Mouse (Mus musculus): ENCODE measurements around the gene Stambp. TPM values are rescaled to one million over a fixed set of nuclear protein-coding genes. Genes with fewer than 3 reads are reported as not detected.

Stambp gene
- polyA plus RNA-seq, 1 experiment from 2014 or later: 23.3 TPM

GRCm38 (mm10) chr6:83568901-83569862, 3.3 kb downstream of the Stambp start:
- ATAC-seq (ENCODE audit: borderline replicate concordance, extremely low read depth, low FRiP score, low TSS enrichment): no peak
- Histone ChIP-seq H3K4me2 (no peak overlapping the region), H3K27ac (no peak overlapping the region), H3K4me1 (peaks cover 10% of the 10 kb centered on the region), H3K36me3 (no peaks in the 10 kb centered on the region), H3K27me3 (peaks cover 3% of the 10 kb centered on the region; the same call in 1 of the 2 replicates), H3K9ac (no peak overlapping the region), H3K9me3 (no peaks in the 10 kb centered on the region), H3K4me3 (no peak overlapping the region)
- WGBS: 55% methylated on average over 20 of the region's 20 CpGs

GRCm38 (mm10) chr6:83555972-83556371, 16.6 kb downstream of the Stambp start:
- Histone ChIP-seq H3K27ac (no peak overlapping the region), H3K4me2 (no peak overlapping the region), H3K36me3 (peaks cover 12% of the 10 kb centered on the region), H3K27me3 (no peaks in the 10 kb centered on the region), H3K9me3 (no peaks in the 10 kb centered on the region), H3K4me1 (no peaks in the 10 kb centered on the region), H3K4me3 (no peak overlapping the region), H3K9ac (no peak overlapping the region)
- ATAC-seq (ENCODE audit: borderline replicate concordance, extremely low read depth, low FRiP score, low TSS enrichment): no peak
- WGBS: 65% methylated on average over 6 of the region's 6 CpGs

GRCm38 (mm10) chr6:83548346-83548745, 24.2 kb downstream of the Stambp start:
- no peak overlapping the region for H3K4me3 ChIP-seq
- H3K4me1 ChIP-seq: no peaks in the 10 kb centered on the region
- no peaks in the 10 kb centered on the region for H3K9me3 ChIP-seq
- peaks cover 15% of the 10 kb centered on the region for H3K36me3 ChIP-seq
- no peak overlapping the region for H3K9ac ChIP-seq
- no peak overlapping the region for H3K4me2 ChIP-seq
- 38% methylated on average over 5 of the region's 5 CpGs for WGBS
- no peaks in the 10 kb centered on the region for H3K27me3 ChIP-seq
- no peak for ATAC-seq (ENCODE audit: borderline replicate concordance, extremely low read depth, low FRiP score, low TSS enrichment)
- H3K27ac ChIP-seq: no peak overlapping the region

- Histone ChIP-seq H3K27me3 (no peaks in the 10 kb centered on the region), H3K9ac (no peak overlapping the region), H3K36me3 (peaks cover 12% of the 10 kb centered on the region), H3K4me1 (peaks cover 9% of the 10 kb centered on the region), H3K4me2 (no peak overlapping the region), H3K27ac (no peak overlapping the region), H3K9me3 (no peaks in the 10 kb centered on the region), H3K4me3 (no peak overlapping the region)
- ATAC-seq (ENCODE audit: borderline replicate concordance, extremely low read depth, low FRiP score, low TSS enrichment): no peak
- 81% methylated on average over 3 of the region's 3 CpGs for WGBS
Measured at GRCm38 (mm10) chr6:83545778-83546177, 26.8 kb downstream of the Stambp start.

- H3K27me3 ChIP-seq: no peaks in the 10 kb centered on the region
- peaks cover 7% of the 10 kb centered on the region; the same call in 1 of the 2 replicates for H3K36me3 ChIP-seq
- H3K4me3 ChIP-seq: no peak overlapping the region
- H3K27ac ChIP-seq: peak overlapping the region; percentile 86
- H3K4me2 ChIP-seq: no peak overlapping the region
- WGBS: 56% methylated on average over 11 of the region's 11 CpGs
- H3K9ac ChIP-seq: no peak overlapping the region
- ATAC-seq (ENCODE audit: borderline replicate concordance, extremely low read depth, low FRiP score, low TSS enrichment): peak; percentile 64; the same call in 1 of the 2 replicates
- H3K4me1 ChIP-seq: peaks cover 16% of the 10 kb centered on the region
- H3K9me3 ChIP-seq: no peaks in the 10 kb centered on the region
Measured at GRCm38 (mm10) chr6:83541756-83542456, 30.6 kb downstream of the Stambp start.

- WGBS: 25% methylated on average over 4 of the region's 4 CpGs
- H3K4me1 ChIP-seq: peaks cover 21% of the 10 kb centered on the region
- no peaks in the 10 kb centered on the region for H3K9me3 ChIP-seq
- 0 out of 2 replicates have a peak, but pooled peaks have one; percentile 16 for ATAC-seq (ENCODE audit: borderline replicate concordance, extremely low read depth, low FRiP score, low TSS enrichment)
- peak overlapping the region; percentile 69 for H3K27ac ChIP-seq
- H3K36me3 ChIP-seq: peaks cover 7% of the 10 kb centered on the region; the same call in 1 of the 2 replicates
- no peak overlapping the region for H3K4me3 ChIP-seq
- H3K4me2 ChIP-seq: no peak overlapping the region
- H3K27me3 ChIP-seq: no peaks in the 10 kb centered on the region
- H3K9ac ChIP-seq: no peak overlapping the region
Measured at GRCm38 (mm10) chr6:83540017-83540416, 32.5 kb downstream of the Stambp start.

- peaks cover 17% of the 10 kb centered on the region for H3K4me1 ChIP-seq
- H3K27me3 ChIP-seq: no peaks in the 10 kb centered on the region
- peak overlapping the region; percentile 73 for H3K27ac ChIP-seq
- H3K9me3 ChIP-seq: no peaks in the 10 kb centered on the region
- H3K36me3 ChIP-seq: no peaks in the 10 kb centered on the region
- H3K9ac ChIP-seq: no peak overlapping the region
- no peak for ATAC-seq (ENCODE audit: borderline replicate concordance, extremely low read depth, low FRiP score, low TSS enrichment)
- WGBS: 37% methylated on average over 6 of the region's 6 CpGs
- no peak overlapping the region for H3K4me2 ChIP-seq
- H3K4me3 ChIP-seq: no peak overlapping the region
Measured at GRCm38 (mm10) chr6:83536795-83537059, 35.8 kb downstream of the Stambp start.

DNA sequence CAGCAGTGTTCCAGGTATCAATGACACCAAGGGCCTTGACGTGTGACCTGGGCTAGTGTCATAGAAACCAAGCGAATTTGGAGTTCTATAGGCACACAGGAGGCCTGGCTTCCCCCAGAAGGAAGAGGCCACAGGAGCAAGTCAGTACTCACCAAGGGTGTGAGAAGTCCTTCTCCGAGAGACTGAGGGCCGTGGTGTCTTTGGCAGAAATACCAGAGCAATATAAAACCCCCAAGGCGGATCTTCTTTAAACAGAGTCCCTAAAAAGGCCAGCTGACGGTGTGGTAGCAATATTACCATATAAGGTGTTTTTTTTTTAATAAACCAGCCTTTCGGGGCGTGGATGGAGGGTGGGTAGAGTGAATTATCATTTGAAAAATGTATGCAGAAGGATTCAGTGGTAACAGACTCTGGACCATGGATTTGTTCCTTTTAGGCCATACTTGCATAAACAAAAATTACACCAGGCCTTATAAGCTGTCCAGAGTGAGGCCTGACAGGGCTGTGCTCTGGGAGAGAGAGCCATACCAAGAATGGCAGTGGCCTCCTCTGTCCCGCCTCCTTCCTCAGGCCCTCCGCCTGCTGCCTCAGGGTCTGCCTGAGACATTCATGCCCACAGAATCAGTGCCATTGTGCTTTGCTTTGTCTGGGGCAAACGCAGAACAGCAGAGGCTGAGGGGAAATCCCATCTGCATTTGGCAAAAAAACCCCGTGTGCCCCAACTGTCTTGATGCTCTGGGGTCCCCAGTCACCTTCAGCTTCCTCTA, 36.3 kb downstream of the Stambp start, which contains the start of gene Actg2:
Actg2 (minus strand) TSS at position 238 of the 767 bp plus-strand sequence.
- 0 out of 2 replicates have a peak within 1 kb of the TSS, but pooled peaks have one; percentile 5 for H3K4me3 ChIP-seq
- 47% methylated on average over 12 of the region's 12 CpGs for WGBS
- peaks cover 12% of the 10 kb centered on the region; the same call in 1 of the 2 replicates for H3K4me1 ChIP-seq
- no peak within 1 kb of the TSS for H3K4me2 ChIP-seq
- H3K9ac ChIP-seq: no peak within 1 kb of the TSS
- H3K27me3 ChIP-seq: no peaks in the 10 kb centered on the region
- H3K9me3 ChIP-seq: no peaks in the 10 kb centered on the region
- ATAC-seq (ENCODE audit: borderline replicate concordance, extremely low read depth, low FRiP score, low TSS enrichment): peak; percentile 71; the same call in 1 of the 2 replicates
- peak within 1 kb of the TSS; percentile 73 for H3K27ac ChIP-seq
- no peaks in the 10 kb centered on the region for H3K36me3 ChIP-seq

GRCm38 (mm10) chr6:83532608-83533007, 39.9 kb downstream of the Stambp start:
- Histone ChIP-seq H3K9ac (0 out of 2 replicates have a peak overlapping the region, but pooled peaks have one; percentile 4), H3K27ac (no peak overlapping the region), H3K4me2 (no peak overlapping the region), H3K27me3 (no peaks in the 10 kb centered on the region), H3K36me3 (no peaks in the 10 kb centered on the region), H3K4me3 (no peak overlapping the region), H3K9me3 (no peaks in the 10 kb centered on the region), H3K4me1 (peaks cover 6% of the 10 kb centered on the region; the same call in 1 of the 2 replicates)
- 53% methylated on average over 2 of the region's 2 CpGs for WGBS
- ATAC-seq (ENCODE audit: borderline replicate concordance, extremely low read depth, low FRiP score, low TSS enrichment): no peak

- ATAC-seq (ENCODE audit: borderline replicate concordance, extremely low read depth, low FRiP score, low TSS enrichment): no peak
- Histone ChIP-seq H3K27ac (no peak overlapping the region), H3K9ac (no peak overlapping the region), H3K27me3 (no peaks in the 10 kb centered on the region), H3K9me3 (no peaks in the 10 kb centered on the region), H3K4me3 (no peak overlapping the region), H3K4me1 (no peaks in the 10 kb centered on the region), H3K4me2 (no peak overlapping the region), H3K36me3 (no peaks in the 10 kb centered on the region)
- 29% methylated on average over 6 of the region's 6 CpGs for WGBS
Measured at GRCm38 (mm10) chr6:83523194-83523593, 49.3 kb downstream of the Stambp start.

DNA sequence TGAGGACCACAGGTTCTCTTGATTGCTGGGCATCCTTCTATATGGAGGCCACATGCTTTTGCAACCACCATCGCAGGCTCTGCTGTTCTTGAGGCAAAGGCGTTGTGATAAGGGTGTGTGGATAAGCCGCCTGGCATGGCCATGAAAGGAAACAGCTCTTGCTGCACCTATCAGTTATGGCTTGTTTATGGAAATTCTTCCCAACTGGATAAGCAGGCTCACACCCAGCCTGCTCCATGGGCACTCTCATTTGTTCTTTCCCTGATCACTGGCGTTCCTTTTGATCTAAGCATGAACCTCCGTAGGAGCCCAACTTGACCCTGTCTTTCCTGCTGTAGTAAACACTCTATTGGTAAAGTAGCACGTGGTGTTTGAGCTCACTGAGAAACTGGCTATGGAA, 50.7 kb downstream of the Stambp start:
- Histone ChIP-seq H3K9me3 (no peaks in the 10 kb centered on the region), H3K4me1 (no peaks in the 10 kb centered on the region), H3K27ac (no peak overlapping the region), H3K4me3 (no peak overlapping the region), H3K4me2 (no peak overlapping the region), H3K36me3 (no peaks in the 10 kb centered on the region), H3K9ac (no peak overlapping the region), H3K27me3 (no peaks in the 10 kb centered on the region)
- no peak for ATAC-seq (ENCODE audit: borderline replicate concordance, extremely low read depth, low FRiP score, low TSS enrichment)
- 50% methylated on average over 6 of the region's 6 CpGs for WGBS

Measured in lung, embryonic 15.5 days (tissue).